Mouse (Mus musculus): Measurements from ENCODE around the gene Atad1. TPM values are rescaled to one million over a fixed set of nuclear protein-coding genes. Genes with fewer than 3 reads are reported as not detected.
"Not testable (repeated sequence)": the region's sequence is repeated elsewhere in the genome, so short reads cannot be mapped to it uniquely, and the experiment has no call there.

Atad1 gene
- polyA plus RNA-seq, 1 experiment from 2014 or later: 110 TPM

GRCm38 (mm10) chr19:32680894-32681293, 58.7 kb downstream of the Atad1 start:
- Histone ChIP-seq H3K36me3 (ENCODE audit: control insufficient read depth, insufficient read depth, low read length) (0 out of 2 replicates have a peak, but pooled peaks cover 2% of the 10 kb centered on the region), H3K27ac (ENCODE audit: low read depth, low read length) (no peak overlapping the region), H3K27me3 (ENCODE audit: control insufficient read depth, insufficient read depth, low read length) (no peaks in the 10 kb centered on the region), H3K4me3 (ENCODE audit: low read depth, low read length) (no peak overlapping the region), H3K4me2 (replicated peaks; ENCODE audit: low read depth, low read length) (no peak overlapping the region), H3K9ac (ENCODE audit: low read depth, low read length) (no peak overlapping the region), H3K4me1 (replicated peaks; ENCODE audit: control insufficient read depth, insufficient read depth, low read length) (no peaks in the 10 kb centered on the region), H3K9me3 (ENCODE audit: control insufficient read depth, low read length) (no peaks in the 10 kb centered on the region)
- no peak for DNase-seq (ENCODE audit: low spot score)
- ATAC-seq (ENCODE audit: low FRiP score): no peak
- WGBS: 97% methylated on average over 2 of the region's 2 CpGs

- ATAC-seq (ENCODE audit: low FRiP score) (no peak), DNase-seq (ENCODE audit: low spot score) (no peak)
- no peak overlapping the region for H3K27ac ChIP-seq (ENCODE audit: low read depth, low read length)
- H3K4me2 ChIP-seq (replicated peaks; ENCODE audit: low read depth, low read length): no peak overlapping the region
- no peaks in the 10 kb centered on the region for H3K27me3 ChIP-seq (ENCODE audit: control insufficient read depth, insufficient read depth, low read length)
- no peaks in the 10 kb centered on the region for H3K4me1 ChIP-seq (replicated peaks; ENCODE audit: control insufficient read depth, insufficient read depth, low read length)
- H3K9ac ChIP-seq (ENCODE audit: low read depth, low read length): no peak overlapping the region
- no peaks in the 10 kb centered on the region for H3K9me3 ChIP-seq (ENCODE audit: control insufficient read depth, low read length)
- no peak overlapping the region for H3K4me3 ChIP-seq (ENCODE audit: low read depth, low read length)
- H3K36me3 ChIP-seq (ENCODE audit: control insufficient read depth, insufficient read depth, low read length): 0 out of 2 replicates have a peak, but pooled peaks cover 3% of the 10 kb centered on the region
- WGBS: 89% methylated on average over 3 of the region's 3 CpGs
Observed at GRCm38 (mm10) chr19:32675766-32676165, 63.8 kb downstream of the Atad1 start.

- H3K4me3 ChIP-seq (ENCODE audit: low read depth, low read length); H3K36me3 ChIP-seq (ENCODE audit: control insufficient read depth, insufficient read depth, low read length); ATAC-seq (ENCODE audit: low FRiP score); H3K27ac ChIP-seq (ENCODE audit: low read depth, low read length); H3K9me3 ChIP-seq (ENCODE audit: control insufficient read depth, low read length); H3K9ac ChIP-seq (ENCODE audit: low read depth, low read length); H3K4me2 ChIP-seq (replicated peaks; ENCODE audit: low read depth, low read length); H3K27me3 ChIP-seq (ENCODE audit: control insufficient read depth, insufficient read depth, low read length); DNase-seq (ENCODE audit: low spot score); H3K4me1 ChIP-seq (replicated peaks; ENCODE audit: control insufficient read depth, insufficient read depth, low read length): not testable (repeated sequence)
- WGBS: 94% methylated on average over 1 of the region's 1 CpGs
Observed at GRCm38 (mm10) chr19:32667830-32668229, 71.8 kb downstream of the Atad1 start.

GRCm38 (mm10) chr19:32665243-32665642, 74.3 kb downstream of the Atad1 start:
- ATAC-seq (ENCODE audit: low FRiP score) (no peak), DNase-seq (ENCODE audit: low spot score) (no peak)
- no peak overlapping the region for H3K4me3 ChIP-seq (ENCODE audit: low read depth, low read length)
- WGBS: 89% methylated on average over 8 of the region's 8 CpGs
- H3K27me3 ChIP-seq (ENCODE audit: control insufficient read depth, insufficient read depth, low read length): no peaks in the 10 kb centered on the region
- H3K4me2 ChIP-seq (replicated peaks; ENCODE audit: low read depth, low read length): no peak overlapping the region
- no peaks in the 10 kb centered on the region for H3K4me1 ChIP-seq (replicated peaks; ENCODE audit: control insufficient read depth, insufficient read depth, low read length)
- H3K9ac ChIP-seq (ENCODE audit: low read depth, low read length): no peak overlapping the region
- H3K36me3 ChIP-seq (ENCODE audit: control insufficient read depth, insufficient read depth, low read length): no peaks in the 10 kb centered on the region
- no peaks in the 10 kb centered on the region for H3K9me3 ChIP-seq (ENCODE audit: control insufficient read depth, low read length)
- H3K27ac ChIP-seq (ENCODE audit: low read depth, low read length): no peak overlapping the region

- 96% methylated on average over 6 of the region's 6 CpGs for WGBS
- Histone ChIP-seq H3K9ac (ENCODE audit: low read depth, low read length) (no peak overlapping the region), H3K27ac (ENCODE audit: low read depth, low read length) (no peak overlapping the region), H3K4me2 (replicated peaks; ENCODE audit: low read depth, low read length) (no peak overlapping the region), H3K4me1 (replicated peaks; ENCODE audit: control insufficient read depth, insufficient read depth, low read length) (no peaks in the 10 kb centered on the region), H3K36me3 (ENCODE audit: control insufficient read depth, insufficient read depth, low read length) (no peaks in the 10 kb centered on the region), H3K4me3 (ENCODE audit: low read depth, low read length) (no peak overlapping the region), H3K9me3 (ENCODE audit: control insufficient read depth, low read length) (no peaks in the 10 kb centered on the region), H3K27me3 (ENCODE audit: control insufficient read depth, insufficient read depth, low read length) (no peaks in the 10 kb centered on the region)
- ATAC-seq (ENCODE audit: low FRiP score): no peak
- DNase-seq (ENCODE audit: low spot score): no peak
Observed at GRCm38 (mm10) chr19:32662936-32663335, 76.7 kb downstream of the Atad1 start.

- H3K9ac ChIP-seq (ENCODE audit: low read depth, low read length): no peak overlapping the region
- no peaks in the 10 kb centered on the region for H3K36me3 ChIP-seq (ENCODE audit: control insufficient read depth, insufficient read depth, low read length)
- H3K9me3 ChIP-seq (ENCODE audit: control insufficient read depth, low read length): no peaks in the 10 kb centered on the region
- no peak overlapping the region for H3K4me2 ChIP-seq (replicated peaks; ENCODE audit: low read depth, low read length)
- H3K4me1 ChIP-seq (replicated peaks; ENCODE audit: control insufficient read depth, insufficient read depth, low read length): no peaks in the 10 kb centered on the region
- H3K4me3 ChIP-seq (ENCODE audit: low read depth, low read length): no peak overlapping the region
- ATAC-seq (ENCODE audit: low FRiP score) (no peak), DNase-seq (ENCODE audit: low spot score) (no peak)
- H3K27ac ChIP-seq (ENCODE audit: low read depth, low read length): no peak overlapping the region
- no peaks in the 10 kb centered on the region for H3K27me3 ChIP-seq (ENCODE audit: control insufficient read depth, insufficient read depth, low read length)
- WGBS: 74% methylated on average over 5 of the region's 5 CpGs
Observed at GRCm38 (mm10) chr19:32659346-32659745, 80.2 kb downstream of the Atad1 start.

GRCm38 (mm10) chr19:32653630-32654362, 85.8 kb downstream of the Atad1 start:
- Histone ChIP-seq H3K9me3 (ENCODE audit: control insufficient read depth, low read length) (no peaks in the 10 kb centered on the region), H3K4me3 (ENCODE audit: low read depth, low read length) (no peak overlapping the region), H3K36me3 (ENCODE audit: control insufficient read depth, insufficient read depth, low read length) (no peaks in the 10 kb centered on the region), H3K4me1 (replicated peaks; ENCODE audit: control insufficient read depth, insufficient read depth, low read length) (no peaks in the 10 kb centered on the region), H3K27ac (ENCODE audit: low read depth, low read length) (no peak overlapping the region), H3K9ac (ENCODE audit: low read depth, low read length) (no peak overlapping the region), H3K4me2 (replicated peaks; ENCODE audit: low read depth, low read length) (no peak overlapping the region), H3K27me3 (ENCODE audit: control insufficient read depth, insufficient read depth, low read length) (no peaks in the 10 kb centered on the region)
- DNase-seq (ENCODE audit: low spot score) (no peak), ATAC-seq (ENCODE audit: low FRiP score) (no peak)
- 92% methylated on average over 7 of the region's 7 CpGs for WGBS

GRCm38 (mm10) chr19:32653122-32653521, 86.5 kb downstream of the Atad1 start:
- H3K4me3 ChIP-seq (ENCODE audit: low read depth, low read length): no peak overlapping the region
- H3K27ac ChIP-seq (ENCODE audit: low read depth, low read length): no peak overlapping the region
- H3K4me2 ChIP-seq (replicated peaks; ENCODE audit: low read depth, low read length): no peak overlapping the region
- 84% methylated on average over 5 of the region's 5 CpGs for WGBS
- ATAC-seq (ENCODE audit: low FRiP score): no peak
- DNase-seq (ENCODE audit: low spot score): no peak
- no peaks in the 10 kb centered on the region for H3K9me3 ChIP-seq (ENCODE audit: control insufficient read depth, low read length)
- no peaks in the 10 kb centered on the region for H3K36me3 ChIP-seq (ENCODE audit: control insufficient read depth, insufficient read depth, low read length)
- no peaks in the 10 kb centered on the region for H3K27me3 ChIP-seq (ENCODE audit: control insufficient read depth, insufficient read depth, low read length)
- H3K4me1 ChIP-seq (replicated peaks; ENCODE audit: control insufficient read depth, insufficient read depth, low read length): peaks cover 1% of the 10 kb centered on the region; the same call in 1 of the 2 replicates
- no peak overlapping the region for H3K9ac ChIP-seq (ENCODE audit: low read depth, low read length)

GRCm38 (mm10) chr19:32651046-32651445, 88.5 kb downstream of the Atad1 start:
- Histone ChIP-seq H3K4me1 (replicated peaks; ENCODE audit: control insufficient read depth, insufficient read depth, low read length) (peaks cover 3% of the 10 kb centered on the region; the same call in 1 of the 2 replicates), H3K9me3 (ENCODE audit: control insufficient read depth, low read length) (no peaks in the 10 kb centered on the region), H3K9ac (ENCODE audit: low read depth, low read length) (no peak overlapping the region), H3K4me2 (replicated peaks; ENCODE audit: low read depth, low read length) (no peak overlapping the region), H3K36me3 (ENCODE audit: control insufficient read depth, insufficient read depth, low read length) (no peaks in the 10 kb centered on the region), H3K27me3 (ENCODE audit: control insufficient read depth, insufficient read depth, low read length) (no peaks in the 10 kb centered on the region), H3K27ac (ENCODE audit: low read depth, low read length) (no peak overlapping the region), H3K4me3 (ENCODE audit: low read depth, low read length) (no peak overlapping the region)
- 84% methylated on average over 5 of the region's 5 CpGs for WGBS
- DNase-seq (ENCODE audit: low spot score) (no peak), ATAC-seq (ENCODE audit: low FRiP score) (no peak)
